Mouse (Mus musculus): ENCODE results near the gene Elovl4.

GRCm38 (mm10) chr9:83731877-83732276 is 74.2 kb downstream of the Elovl4 start:
- TF ChIP-seq CTCF (IDR thresholded peaks at IDR 0.05; ENCODE audit: low read depth, low read length): no peak
- TF ChIP-seq POLR2A (IDR thresholded peaks at IDR 0.05; ENCODE audit: insufficient read depth, low read length): no peak
